Mouse (Mus musculus) intestine, embryonic 14.5 days (tissue): Measurements from ENCODE around the gene Evc2. TPM values are rescaled to one million over a fixed set of nuclear protein-coding genes. Genes with fewer than 3 reads are reported as not detected.

Experiments used
- ATAC-seq: fragments of 200-750 bp; cut with Nextera tagmentation; replicated peaks from 2 replicates; pipeline ENCODE4 v1.8.0; 2017; ENCODE audit warnings: low read depth, moderate number of reproducible peaks, moderate TSS enrichment, moderate library complexity; ENCODE audit not compliant: low FRiP score, low TSS enrichment
- DNase-seq: peaks from one replicate; pipeline ENCODE4 v3.0.0-alpha.2; 2018; ENCODE audit warnings: low spot score
- H3K27ac ChIP-seq: fragments of 300-500 bp; sonication (generic); 2 replicates; pipeline ENCODE4 v1.5.1; 2014; ENCODE audit warnings: low read depth, mild to moderate bottlenecking, control low read depth
- H3K27me3 ChIP-seq: fragments of 300-500 bp; sonication (generic); replicated peaks from 2 replicates; pipeline ENCODE4 v1.6.1; 2014; ENCODE audit warnings: low read length, control low read depth; ENCODE audit not compliant: control insufficient read depth, insufficient read depth
- H3K36me3 ChIP-seq: fragments of 300-500 bp; sonication (generic); 2 replicates; pipeline ENCODE4 v1.6.1; 2014; ENCODE audit warnings: low read length, control low read depth; ENCODE audit not compliant: control insufficient read depth, insufficient read depth
- H3K4me1 ChIP-seq: fragments of 300-500 bp; sonication (generic); replicated peaks from 2 replicates; pipeline ENCODE4 v1.6.1; 2014; ENCODE audit warnings: low read length, control low read depth, mixed read lengths; ENCODE audit not compliant: control insufficient read depth, insufficient read depth
- H3K4me2 ChIP-seq: fragments of 300-500 bp; sonication (generic); 2 replicates; pipeline ENCODE4 v1.6.1; 2014; ENCODE audit warnings: low read length
- H3K4me3 ChIP-seq: fragments of 300-500 bp; sonication (generic); 2 replicates; pipeline ENCODE4 v1.5.1; 2014; ENCODE audit warnings: low read depth, low read length, control low read depth, mixed read lengths
- H3K9ac ChIP-seq: fragments of 300-500 bp; sonication (generic); 2 replicates; pipeline ENCODE4 v1.6.1; 2014; ENCODE audit warnings: mild to moderate bottlenecking, low read length
- H3K9me3 ChIP-seq: fragments of 300-500 bp; sonication (generic); 2 replicates; pipeline ENCODE4 v1.6.1; 2016; ENCODE audit warnings: low read length, control low read depth; ENCODE audit not compliant: control insufficient read depth
- WGBS: fragments of 180-500 bp; shearing (Covaris S2); extraction: QIAGEN DNeasy Blood & Tissue Kit; methylation state at CpG from one replicate; pipeline ENCODE4 v1.1.7; 2014; 5-methylcytosine and 5-hydroxymethylcytosine counted together
- polyA plus RNA-seq: library from polyadenylated mRNA; unstranded; fragments of >200 nt; fragmentation: Nextera tagmentation; extraction: Ambion mirVana; gene quantifications from 2 replicates; pipeline ENCODE4 v1.2.1, GENCODE M21; 2014

The Evc2 gene
- polyA plus RNA-seq, 1 experiment from 2014 or later: 16.7 TPM

- Histone ChIP-seq H3K9ac (no peak overlapping the region), H3K4me3 (no peak overlapping the region), H3K36me3 (no peaks in the 10 kb centered on the region), H3K9me3 (no peaks in the 10 kb centered on the region), H3K4me2 (no peak overlapping the region), H3K27ac (no peak overlapping the region), H3K4me1 (no peaks in the 10 kb centered on the region), H3K27me3 (no peaks in the 10 kb centered on the region)
- DNase-seq: no peak
- ATAC-seq: no peak
- WGBS: 75% methylated on average over 2 of the region's 2 CpGs
Measured at GRCm38 (mm10) chr5:37467646-37468045, 129.3 kb downstream of the Evc2 start.

- Histone ChIP-seq H3K4me1 (no peaks in the 10 kb centered on the region), H3K36me3 (no peaks in the 10 kb centered on the region), H3K27me3 (no peaks in the 10 kb centered on the region), H3K27ac (no peak overlapping the region), H3K4me2 (no peak overlapping the region), H3K9ac (no peak overlapping the region), H3K4me3 (no peak overlapping the region), H3K9me3 (no peaks in the 10 kb centered on the region)
- WGBS: 75% methylated on average over 5 of the region's 5 CpGs
- DNase-seq (no peak), ATAC-seq (no peak)
Measured at GRCm38 (mm10) chr5:37469031-37469430, 130.7 kb downstream of the Evc2 start.

GRCm38 (mm10) chr5:37471584-37471983, 133.3 kb downstream of the Evc2 start:
- ATAC-seq: no peak
- H3K27ac ChIP-seq: no peak overlapping the region
- no peaks in the 10 kb centered on the region for H3K27me3 ChIP-seq
- no peak overlapping the region for H3K9ac ChIP-seq
- H3K4me3 ChIP-seq: no peak overlapping the region
- no peaks in the 10 kb centered on the region for H3K36me3 ChIP-seq
- WGBS: 84% methylated on average over 4 of the region's 4 CpGs
- no peak for DNase-seq
- no peaks in the 10 kb centered on the region for H3K4me1 ChIP-seq
- no peaks in the 10 kb centered on the region for H3K9me3 ChIP-seq
- H3K4me2 ChIP-seq: no peak overlapping the region

- H3K4me2 ChIP-seq: no peak overlapping the region
- H3K9ac ChIP-seq: no peak overlapping the region
- 69% methylated on average over 3 of the region's 3 CpGs for WGBS
- no peak overlapping the region for H3K4me3 ChIP-seq
- H3K27me3 ChIP-seq: no peaks in the 10 kb centered on the region
- no peak for DNase-seq
- no peaks in the 10 kb centered on the region for H3K9me3 ChIP-seq
- no peak overlapping the region for H3K27ac ChIP-seq
- no peak for ATAC-seq
- H3K4me1 ChIP-seq: no peaks in the 10 kb centered on the region
- H3K36me3 ChIP-seq: no peaks in the 10 kb centered on the region
Measured at GRCm38 (mm10) chr5:37472025-37472608, 133.8 kb downstream of the Evc2 start.

Other genes with a start within 250 kb of the Evc2 start
- gene Crmp1, start 96.6 kb upstream of the Evc2 start, polyA plus RNA-seq: 46.4 and 49.8 TPM in 2 replicates
- gene Evc, start 1.6 kb upstream of the Evc2 start, polyA plus RNA-seq: 14.3 and 15.9 TPM in 2 replicates